Mouse (Mus musculus) lung, adult 2 months (tissue): ENCODE data around the gene Mrpl28. TPM values are rescaled to one million over a fixed set of nuclear protein-coding genes. Genes with fewer than 3 reads are reported as not detected.

ENCODE experiments used
- DNase-seq: peaks from one replicate; pipeline ENCODE4 v3.0.0; 2022
- H3K4me1 ChIP-seq: fragments of 200-500 bp; 2 replicates; pipeline ENCODE4 v1.6.1; 2011; ENCODE audit warnings: low read length; ENCODE audit not compliant: control insufficient read depth, insufficient read depth
- H3K4me3 ChIP-seq: fragments of 200-500 bp; replicated peaks from 2 replicates; pipeline ENCODE3; 2011; ENCODE audit warnings: low read depth, mild to moderate bottlenecking, control low read depth, low read length; ENCODE audit errors: extremely low read depth
- CTCF ChIP-seq: fragments of 200-500 bp; IDR thresholded peaks from 2 replicates; pipeline ENCODE4 v1.5.1; 2011; ENCODE audit warnings: mild to moderate bottlenecking, low read length, control low read depth; ENCODE audit not compliant: insufficient read depth
- POLR2A ChIP-seq: fragments of 200-500 bp; IDR thresholded peaks from 2 replicates; pipeline ENCODE4 v1.6.1; 2011; ENCODE audit warnings: low read depth, mild to moderate bottlenecking, control low read depth, low read length, borderline replicate concordance; ENCODE audit errors: extremely low read depth
- WGBS: fragments of 180-500 bp; shearing (Covaris S2); methylation state at CpG from one replicate; pipeline ENCODE4 v1.1.7; 2018; 5-methylcytosine and 5-hydroxymethylcytosine counted together
- polyA plus RNA-seq: library from polyadenylated mRNA; depleted of rRNA; stranded (reverse); fragments of >200 nt; gene quantifications from 2 replicates; pipeline ENCODE4 v1.2.3, GENCODE M21; 2012

Mrpl28 gene
- polyA plus RNA-seq, 1 experiment, result 43.4 TPM

GRCm38 (mm10) chr17:26131856-26132853, 8.9 kb downstream of the Mrpl28 start:
- TF ChIP-seq CTCF (no peak), POLR2A (no peak)
- Histone ChIP-seq H3K4me1 (no peaks in the 10 kb centered on the region), H3K4me3 (no peak overlapping the region)
- DNase-seq, result no peak
- 89% methylated on average over 18 of the region's 18 CpGs for WGBS

- H3K4me3 ChIP-seq, result no peak overlapping the region
- no peak for DNase-seq
- H3K4me1 ChIP-seq, result peaks cover 6% of the 10 kb centered on the region
- 71% methylated on average over 11 of the region's 11 CpGs for WGBS
- TF ChIP-seq CTCF (no peak), POLR2A (no peak)
Observed at GRCm38 (mm10) chr17:26137106-26137750, 13.9 kb downstream of the Mrpl28 start.

- TF ChIP-seq CTCF (no peak), POLR2A (no peak)
- DNase-seq, result no peak
- Histone ChIP-seq H3K4me3 (no peak overlapping the region), H3K4me1 (peaks cover 6% of the 10 kb centered on the region)
- WGBS, result 68% methylated on average over 2 of the region's 2 CpGs
Observed at GRCm38 (mm10) chr17:26137751-26138130, 14.4 kb downstream of the Mrpl28 start.

GRCm38 (mm10) chr17:26138239-26138836, 15.0 kb downstream of the Mrpl28 start, which contains the start of gene Axin1:
Axin1 (plus strand) TSS chr17:26138688.
- Histone ChIP-seq H3K4me1 (peaks cover 6% of the 10 kb centered on the region), H3K4me3 (peak within 1 kb of the TSS; percentile 86)
- peak; percentile 88 for DNase-seq
- under 1% methylated on average over 42 of the region's 42 CpGs for WGBS
- TF ChIP-seq CTCF (no peak), POLR2A (peak; percentile 10; the same call in 1 of the 2 replicates)

GRCm38 (mm10) chr17:26138901-26139381, 15.6 kb downstream of the Mrpl28 start:
- no peak for DNase-seq
- Histone ChIP-seq H3K4me1 (peaks cover 6% of the 10 kb centered on the region), H3K4me3 (peak overlapping the region; percentile 86)
- TF ChIP-seq CTCF (no peak), POLR2A (no peak)
- WGBS, result 4% methylated on average over 55 of the region's 58 CpGs

- 65% methylated on average over 4 of the region's 4 CpGs for WGBS
- TF ChIP-seq POLR2A (no peak), CTCF (no peak)
- no peak for DNase-seq
- peaks cover 6% of the 10 kb centered on the region for H3K4me1 ChIP-seq
- no peak overlapping the region for H3K4me3 ChIP-seq
Observed at GRCm38 (mm10) chr17:26142796-26143195, 19.5 kb downstream of the Mrpl28 start.

- 94% methylated on average over 5 of the region's 5 CpGs for WGBS
- Histone ChIP-seq H3K4me1 (peaks cover 6% of the 10 kb centered on the region), H3K4me3 (no peak overlapping the region)
- DNase-seq, result no peak
- TF ChIP-seq POLR2A, result no peak
- no peak for TF ChIP-seq CTCF
Observed at GRCm38 (mm10) chr17:26143386-26143785, 20.1 kb downstream of the Mrpl28 start.

- 76% methylated on average over 2 of the region's 2 CpGs for WGBS
- DNase-seq, result no peak
- no peaks in the 10 kb centered on the region; the same call in 1 of the 2 replicates for H3K4me1 ChIP-seq
- H3K4me3 ChIP-seq, result no peak overlapping the region
- TF ChIP-seq CTCF (no peak), POLR2A (no peak)
Observed at GRCm38 (mm10) chr17:26149056-26149455, 25.8 kb downstream of the Mrpl28 start.
